Mouse (Mus musculus): ENCODE measurements around the gene Sema5b.

The Sema5b gene

DNA sequence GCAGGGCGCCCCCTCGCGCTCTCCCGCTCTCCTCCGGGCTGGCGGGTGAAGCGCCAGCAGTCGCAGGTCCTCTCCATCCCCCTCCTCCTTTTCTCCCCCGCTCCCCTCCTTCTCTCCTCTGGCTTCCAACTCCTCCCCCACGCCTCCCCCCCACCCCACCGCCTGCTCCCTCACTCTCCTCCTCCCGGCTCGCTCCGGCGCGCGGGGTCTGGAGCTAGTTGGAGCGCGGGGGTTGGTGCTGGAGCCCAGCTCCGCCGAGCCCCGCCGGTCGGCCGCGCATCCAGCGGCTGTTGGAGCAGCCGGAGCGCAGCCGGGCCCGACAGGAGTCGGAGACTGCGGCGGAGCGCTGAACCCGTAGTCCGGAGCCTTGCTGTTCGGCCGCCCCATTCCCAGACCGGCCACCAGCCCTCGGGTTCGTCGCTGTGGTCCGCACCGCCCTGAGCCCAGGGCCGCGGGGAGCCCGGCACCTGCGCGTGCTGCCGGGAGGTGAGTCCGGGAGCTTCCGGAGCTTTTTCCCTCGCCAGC, at the start of gene Sema5b:
Sema5b (plus strand) TSS at position 29 of the 525 bp plus-strand sequence.
- no peak for DNase-seq (ENCODE audit: low read depth, low spot score)

DNA sequence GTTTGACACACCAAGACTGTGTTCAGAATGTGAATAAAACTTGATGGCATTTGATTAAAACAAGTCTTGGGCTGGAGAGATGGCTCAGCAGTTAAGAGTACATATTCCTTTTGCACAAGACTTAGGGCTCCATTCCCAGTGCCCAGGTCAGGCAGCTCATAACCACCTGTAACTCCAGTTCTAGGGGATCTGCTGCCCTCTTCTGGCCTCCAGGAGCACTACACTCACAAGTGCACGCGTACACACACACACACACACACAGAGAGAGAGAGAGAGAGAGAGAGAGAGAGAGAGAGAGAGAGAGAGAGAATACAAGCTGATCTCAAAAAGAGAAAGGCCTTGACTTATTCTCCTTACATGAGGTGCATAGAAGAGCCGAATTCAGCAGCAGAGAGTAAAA, 40.6 kb upstream of the Sema5b start:
- no peak for DNase-seq (ENCODE audit: low read depth, low spot score)

DNA sequence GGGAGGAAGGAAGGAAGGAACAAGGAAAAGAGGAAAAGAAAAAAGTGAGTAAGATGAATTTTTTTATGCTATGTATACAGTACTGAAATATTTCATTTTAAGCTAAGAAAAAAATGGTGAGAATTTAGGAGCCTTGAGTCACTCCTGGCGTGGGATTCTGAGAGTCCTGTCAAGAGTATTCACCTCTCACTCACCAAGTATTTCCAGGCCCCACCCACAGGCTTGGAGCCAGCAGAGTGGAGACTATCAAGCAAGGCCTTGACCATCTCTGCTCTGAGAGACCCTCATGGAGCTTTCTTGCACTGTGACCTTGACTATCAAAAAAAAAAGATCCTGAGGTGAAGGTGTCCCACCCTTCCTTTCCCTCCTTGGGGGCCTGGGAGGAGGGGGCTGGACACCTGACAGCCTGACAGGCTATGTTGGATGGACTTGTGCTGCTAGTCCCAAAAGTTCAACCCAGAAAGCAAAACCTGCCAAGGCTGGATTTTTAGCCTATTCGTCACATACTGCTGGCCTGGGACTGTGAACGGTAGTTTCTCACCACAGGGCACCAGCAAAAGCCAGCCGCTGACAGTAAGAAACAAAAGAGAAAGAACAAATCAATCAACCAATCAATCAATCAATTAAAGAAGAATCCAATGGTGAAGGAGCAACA, 39.7 kb upstream of the Sema5b start:
- DNase-seq (ENCODE audit: low read depth, low spot score), result no peak

- DNase-seq (ENCODE audit: low read depth, low spot score), result no peak
Measured at GRCm38 (mm10) chr16:35502456-35502855, 38.5 kb upstream of the Sema5b start.

DNA sequence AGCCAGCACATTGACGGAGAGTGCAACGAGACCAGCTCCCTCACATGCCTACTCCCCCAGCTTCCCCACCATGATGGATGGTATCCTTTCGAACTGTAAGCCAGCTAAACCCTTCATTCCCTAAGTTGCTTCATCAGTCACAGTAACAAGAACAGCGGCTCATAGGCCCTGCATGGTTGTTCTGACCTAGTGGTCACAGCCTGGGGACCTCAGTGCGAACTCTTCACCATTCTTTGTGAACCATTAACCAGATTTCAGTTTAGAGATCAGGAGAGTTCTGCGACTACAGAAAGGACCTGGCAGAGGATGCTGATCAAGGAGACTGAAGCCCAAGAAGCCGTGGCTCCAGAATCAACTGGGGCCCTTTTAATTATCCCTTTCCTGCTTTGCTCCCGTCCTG, 36.7 kb upstream of the Sema5b start:
- no peak for DNase-seq (ENCODE audit: low read depth, low spot score)

DNA sequence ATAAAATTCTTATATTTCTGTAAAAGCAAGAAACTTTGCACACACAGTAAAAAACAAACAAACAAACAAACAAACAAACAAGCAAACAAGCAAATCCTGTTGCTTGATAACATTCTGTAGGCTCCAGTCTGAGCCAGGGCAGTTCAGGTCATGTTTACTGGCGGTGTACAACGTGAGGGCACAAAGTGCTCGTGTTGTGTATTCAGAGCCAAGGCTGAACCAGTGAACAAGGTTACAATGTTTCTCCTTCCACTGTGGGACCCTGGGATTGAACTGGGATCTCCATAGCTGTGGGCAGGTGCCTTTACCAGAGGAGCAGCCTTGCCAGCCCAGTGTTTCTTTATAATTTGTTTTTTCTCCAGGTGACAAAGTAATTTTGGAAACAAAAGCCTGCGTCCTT, 35.2 kb upstream of the Sema5b start:
- no peak for DNase-seq (ENCODE audit: low read depth, low spot score)

DNA sequence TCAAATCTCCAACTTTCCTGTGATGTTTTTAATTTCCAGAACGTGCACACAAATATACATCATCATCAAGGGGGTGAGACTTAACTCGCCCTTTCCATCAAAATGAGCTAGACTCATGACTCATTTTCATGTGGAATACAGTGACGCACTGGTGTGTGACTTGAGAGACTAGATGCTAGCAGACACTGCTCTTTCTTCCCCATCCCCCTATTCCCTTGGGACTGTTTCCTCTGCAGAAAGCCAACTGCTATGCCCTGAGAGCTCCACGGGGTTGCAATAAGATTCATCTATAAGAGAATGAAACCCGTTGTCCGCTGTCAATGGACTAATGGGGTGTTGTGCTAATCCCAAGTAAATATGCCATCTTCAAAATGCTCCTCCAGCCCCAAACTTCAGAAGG, 32.4 kb upstream of the Sema5b start:
- no peak for DNase-seq (ENCODE audit: low read depth, low spot score)

DNA sequence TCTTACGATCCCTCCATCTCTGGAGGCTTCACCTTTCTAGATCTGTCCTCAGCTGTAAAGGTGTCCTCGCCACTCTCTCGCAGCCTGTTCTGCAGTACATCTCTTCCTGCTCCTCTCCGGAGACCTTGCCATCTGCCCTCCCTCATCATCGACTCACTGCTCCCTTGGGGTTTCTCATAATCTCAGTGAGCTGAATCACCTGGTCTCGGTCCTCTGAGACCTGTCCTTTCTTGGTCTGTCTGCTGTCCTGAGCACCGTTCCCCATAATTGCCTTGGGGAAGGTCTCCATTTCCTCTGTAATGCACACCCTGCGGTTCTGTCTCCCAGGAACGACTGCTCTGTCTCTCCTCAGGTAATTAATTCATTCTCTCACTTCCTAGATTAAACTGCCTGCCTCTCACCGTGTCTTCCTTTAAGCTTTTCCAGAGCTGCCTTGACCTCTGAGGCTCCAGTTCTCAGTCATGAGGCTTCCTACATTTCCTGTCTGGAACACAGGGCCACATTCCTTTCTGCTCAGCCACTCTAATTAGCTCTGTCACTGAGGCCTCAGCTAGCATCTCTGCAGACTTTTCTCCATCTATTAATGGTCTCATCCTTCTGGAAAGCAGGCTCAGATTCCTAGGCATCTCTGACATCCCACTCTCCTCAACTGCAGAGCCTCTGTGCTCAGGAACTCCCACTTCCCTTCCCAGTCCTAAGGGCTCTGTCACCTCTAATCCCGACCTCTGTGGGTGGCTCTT, 31.4 kb upstream of the Sema5b start:
- DNase-seq (ENCODE audit: low read depth, low spot score), result no peak

GRCm38 (mm10) chr16:35515977-35516612, 24.9 kb upstream of the Sema5b start:
- DNase-seq (ENCODE audit: low read depth, low spot score), result no peak

GRCm38 (mm10) chr16:35517976-35518951, 22.7 kb upstream of the Sema5b start:
- no peak for DNase-seq (ENCODE audit: low read depth, low spot score)

- no peak for DNase-seq (ENCODE audit: low read depth, low spot score)
Measured at GRCm38 (mm10) chr16:35519245-35519644, 21.7 kb upstream of the Sema5b start.

- no peak for DNase-seq (ENCODE audit: low read depth, low spot score)
Measured at GRCm38 (mm10) chr16:35524200-35524599, 16.7 kb upstream of the Sema5b start.

GRCm38 (mm10) chr16:35534630-35535029, 6.3 kb upstream of the Sema5b start:
- DNase-seq (ENCODE audit: low read depth, low spot score), result no peak

GRCm38 (mm10) chr16:35537651-35538050, 3.3 kb upstream of the Sema5b start:
- no peak for DNase-seq (ENCODE audit: low read depth, low spot score)

DNA sequence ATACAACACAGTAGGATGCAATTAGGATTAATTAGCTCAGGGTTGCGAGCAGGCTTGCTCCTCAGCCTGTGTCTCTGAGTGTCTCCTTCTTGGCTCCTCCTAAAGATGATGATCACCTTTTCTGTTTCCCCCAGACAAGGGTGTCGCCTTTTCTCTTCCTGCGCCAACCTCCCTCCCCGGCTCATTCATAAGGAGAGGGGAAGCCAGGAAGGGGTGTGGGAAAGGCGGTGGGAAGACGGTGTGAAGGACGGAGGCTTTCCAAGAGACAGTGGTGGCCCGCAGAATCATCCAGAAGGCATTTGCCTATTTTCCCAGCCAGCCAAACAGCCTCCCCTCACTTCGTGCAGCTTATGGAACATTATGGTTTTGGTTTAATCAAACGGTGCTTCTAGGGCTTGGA, 1.9 kb upstream of the Sema5b start:
- DNase-seq (ENCODE audit: low read depth, low spot score), result no peak

- no peak for DNase-seq (ENCODE audit: low read depth, low spot score)
Measured at GRCm38 (mm10) chr16:35540333-35541116, 420 bp upstream of the Sema5b start.

- no peak for DNase-seq (ENCODE audit: low read depth, low spot score)
Measured at GRCm38 (mm10) chr16:35541661-35542420, 896 bp downstream of the Sema5b start.

DNA sequence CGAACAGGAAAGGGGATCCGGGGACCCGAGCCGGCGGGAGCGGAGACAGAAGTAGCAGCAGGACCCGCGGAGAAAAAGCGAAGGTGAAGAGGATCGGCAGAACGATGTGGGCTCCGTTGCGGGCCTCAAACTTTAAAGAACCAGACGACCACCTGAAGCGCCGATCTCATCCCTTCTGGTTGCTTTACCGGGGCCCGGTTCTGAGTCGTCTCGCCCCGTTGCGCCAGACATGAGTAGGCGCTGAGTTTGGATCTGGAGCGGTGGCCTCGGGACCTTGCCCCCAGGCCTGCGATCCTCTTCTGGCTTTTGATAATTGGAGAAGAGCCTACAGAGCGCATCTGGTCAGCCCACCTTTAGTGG, 1.5 kb downstream of the Sema5b start:
- DNase-seq (ENCODE audit: low read depth, low spot score), result no peak

DNA sequence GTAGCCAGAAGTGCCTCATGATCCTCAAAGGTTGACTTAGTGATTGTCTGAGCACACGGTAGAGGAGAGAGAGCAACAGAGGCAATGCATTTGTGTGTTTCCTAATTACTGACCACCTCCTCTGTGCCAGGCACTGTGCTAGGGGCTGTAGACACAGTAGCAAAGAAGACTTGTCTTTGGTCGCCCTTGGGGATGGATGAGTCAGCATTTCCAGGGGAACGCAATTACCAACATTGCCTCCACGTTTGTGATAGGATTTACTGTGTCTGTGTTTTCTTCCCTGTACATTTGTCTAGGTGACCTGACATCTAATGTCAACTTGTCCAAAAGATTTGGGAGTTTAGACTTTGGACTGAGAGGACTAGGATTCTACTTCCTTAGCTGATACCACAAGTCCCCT, 4.8 kb downstream of the Sema5b start:
- no peak for DNase-seq (ENCODE audit: low read depth, low spot score)

DNA sequence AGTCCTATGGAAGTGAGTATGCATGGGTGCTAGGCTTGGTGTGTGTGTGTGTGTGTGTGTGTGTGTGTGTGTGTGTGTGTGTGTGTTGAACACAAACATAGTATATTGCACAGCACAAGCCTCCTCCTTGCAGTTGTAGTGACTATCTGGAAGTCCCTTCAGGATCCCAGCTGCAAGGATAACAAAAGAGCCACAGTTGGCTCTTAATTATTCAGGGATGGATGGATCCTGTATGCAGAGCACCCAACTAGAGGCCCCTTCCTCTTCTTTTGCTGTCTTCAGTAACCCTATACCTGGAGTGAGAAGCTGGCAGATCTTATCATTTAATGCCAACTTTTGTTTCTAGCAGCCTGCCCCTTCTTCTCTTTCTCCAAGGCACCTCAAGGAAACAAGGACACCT, 7.0 kb downstream of the Sema5b start:
- no peak for DNase-seq (ENCODE audit: low read depth, low spot score)

Data from CD4-positive helper T cell, adult 2 months (primary cell).